Mouse (Mus musculus) forelimb bud, embryonic 11.5 days (tissue): ENCODE measurements around the gene Rsbn1.

Source experiments
- DNase-seq: peaks from one replicate; pipeline ENCODE4 v3.0.0-alpha.2; 2012; ENCODE audit warnings: low read depth, low spot score

Gene Rsbn1

DNA sequence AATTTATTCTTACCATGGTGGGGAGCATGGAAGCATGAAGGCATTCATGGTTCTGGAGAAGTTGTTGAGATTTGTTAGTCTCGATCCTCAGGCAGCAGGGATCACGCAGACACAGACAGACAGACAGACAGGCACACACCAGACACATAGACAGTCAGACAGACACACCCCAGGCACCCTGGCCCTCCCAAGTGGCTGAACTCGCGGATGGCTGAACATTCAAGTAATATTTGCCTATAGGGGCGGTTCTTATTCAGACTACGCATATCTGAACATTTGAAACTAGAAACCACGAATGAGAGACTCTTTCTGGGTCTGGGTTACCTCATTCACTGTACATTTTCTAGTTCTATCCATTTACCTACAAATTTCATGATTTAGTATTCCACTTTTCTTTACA lies 34.7 kb downstream of the Rsbn1 start:
- no peak for DNase-seq

DNA sequence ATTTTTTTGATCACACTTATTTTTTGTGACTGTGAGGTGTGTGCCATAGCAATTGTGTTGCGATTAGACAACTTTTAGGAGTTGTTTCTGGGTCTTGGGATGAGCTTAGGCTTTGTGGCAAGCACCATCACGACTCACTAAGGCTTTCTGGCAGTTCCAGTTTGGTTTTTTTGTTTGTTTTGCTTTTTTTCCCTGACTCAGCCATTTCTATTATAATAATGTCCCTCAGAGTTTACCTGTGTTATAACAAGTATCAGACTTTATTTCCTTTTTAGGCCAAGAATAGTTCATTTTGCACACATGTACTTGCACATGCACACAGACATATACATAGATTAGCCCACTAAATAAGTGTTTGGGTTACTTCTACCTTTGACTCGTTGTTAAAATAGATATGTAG lies 46.7 kb downstream of the Rsbn1 start:
- DNase-seq = no peak

DNA sequence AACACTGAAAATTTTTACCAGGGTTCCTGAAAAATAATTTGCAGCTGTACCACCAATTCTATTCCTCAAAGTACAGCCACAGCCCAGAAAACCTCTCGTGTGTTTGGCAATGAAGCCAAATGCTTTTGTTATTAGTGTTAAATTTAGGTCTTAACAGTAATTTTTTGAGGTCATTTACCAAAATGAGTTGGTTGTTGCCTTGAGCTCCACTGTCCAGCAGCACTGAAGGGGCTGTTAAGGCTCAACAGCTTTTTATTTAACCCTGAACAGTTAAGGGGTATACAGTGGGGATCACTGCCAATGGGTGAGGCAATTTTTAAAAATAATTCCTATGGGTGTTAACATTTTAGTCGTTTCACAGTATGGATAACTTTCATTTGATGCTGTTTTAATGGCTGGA lies 53.3 kb downstream of the Rsbn1 start:
- DNase-seq = no peak

DNA sequence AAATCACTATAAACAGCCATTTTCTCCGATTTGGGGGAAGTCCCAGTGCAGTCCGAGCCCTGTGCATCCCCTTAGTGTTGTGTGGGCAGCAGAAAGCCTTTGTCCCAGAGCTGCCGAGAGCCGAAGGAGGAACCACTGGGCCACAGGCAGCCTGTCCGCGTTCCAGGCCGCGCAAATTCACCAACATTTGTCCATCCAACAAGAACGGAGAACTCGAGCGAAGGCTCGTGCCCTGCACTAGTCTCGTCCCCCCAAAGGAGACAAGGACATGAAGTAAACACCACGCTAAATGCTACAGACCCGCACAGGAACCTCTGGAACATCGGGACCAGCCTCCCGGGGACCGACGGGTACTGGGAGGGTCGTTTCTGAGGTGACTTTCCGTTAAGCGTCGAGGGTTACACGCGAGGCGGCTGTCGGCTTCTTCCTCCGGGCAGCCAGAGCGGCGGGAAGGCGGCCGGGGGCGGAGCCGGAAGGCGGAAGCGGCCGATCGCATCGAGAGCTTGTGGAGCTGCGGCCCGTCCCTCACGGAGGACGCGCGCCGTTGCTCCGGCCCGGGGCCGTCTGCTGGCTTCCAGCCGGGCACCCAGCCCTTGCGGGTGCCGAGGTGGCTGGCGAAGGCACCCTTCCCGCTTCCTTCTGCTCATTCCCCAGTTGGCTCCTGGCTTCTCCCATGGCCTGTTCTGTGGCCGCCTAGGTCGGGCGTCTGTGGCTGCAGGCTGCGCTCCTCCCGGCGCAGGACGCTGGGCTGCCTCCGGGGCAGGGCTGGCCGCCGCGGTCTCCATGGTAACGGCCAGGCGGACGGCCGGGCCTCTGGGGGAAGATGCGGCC lies 54.2 kb downstream of the Rsbn1 start, which contains the start of gene Phtf1:
Gene Phtf1, plus strand, starts transcription at position 250 of the 831 bp plus-strand sequence.
- DNase-seq = peak; percentile 79

DNA sequence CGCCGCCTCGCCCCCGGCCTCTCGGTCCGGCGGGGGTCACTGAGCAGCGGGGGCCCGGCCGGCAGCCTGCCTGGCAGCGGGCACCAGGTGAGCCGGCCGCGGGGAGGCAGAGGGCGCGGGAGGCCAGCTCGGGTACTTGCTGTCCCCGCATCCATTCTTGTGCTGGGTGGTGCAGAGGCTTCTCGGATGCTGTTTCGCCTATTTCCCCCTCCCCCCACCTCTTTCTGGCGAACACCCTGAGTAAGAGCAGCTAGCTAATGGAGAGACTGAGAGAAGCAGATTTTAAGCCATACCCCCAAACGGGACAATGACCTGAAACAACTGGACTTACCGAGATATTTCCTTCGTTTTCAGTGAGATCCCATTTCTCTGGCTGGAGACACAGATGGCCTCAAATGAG lies 54.8 kb downstream of the Rsbn1 start:
- DNase-seq = peak; percentile 59

DNA sequence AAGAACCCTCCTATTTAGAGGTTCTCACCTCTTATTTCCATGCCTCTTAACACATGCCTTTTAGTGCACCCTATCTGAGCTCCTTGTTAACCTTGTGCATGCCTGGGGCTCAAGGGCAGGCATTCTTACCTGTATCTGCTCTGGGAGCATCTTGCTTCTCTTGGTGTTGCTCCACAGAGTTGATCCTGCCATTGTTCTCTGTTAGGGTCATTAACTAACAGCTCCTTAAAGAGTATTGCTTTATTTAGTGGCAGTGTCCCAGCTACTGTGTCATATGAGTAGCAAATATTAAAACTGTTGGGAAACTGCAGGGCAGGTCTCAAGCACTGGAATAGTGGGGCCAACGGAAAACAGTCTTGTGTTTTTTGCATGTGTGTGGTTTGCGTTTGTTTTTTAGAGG lies 57.2 kb downstream of the Rsbn1 start:
- DNase-seq = no peak

DNA sequence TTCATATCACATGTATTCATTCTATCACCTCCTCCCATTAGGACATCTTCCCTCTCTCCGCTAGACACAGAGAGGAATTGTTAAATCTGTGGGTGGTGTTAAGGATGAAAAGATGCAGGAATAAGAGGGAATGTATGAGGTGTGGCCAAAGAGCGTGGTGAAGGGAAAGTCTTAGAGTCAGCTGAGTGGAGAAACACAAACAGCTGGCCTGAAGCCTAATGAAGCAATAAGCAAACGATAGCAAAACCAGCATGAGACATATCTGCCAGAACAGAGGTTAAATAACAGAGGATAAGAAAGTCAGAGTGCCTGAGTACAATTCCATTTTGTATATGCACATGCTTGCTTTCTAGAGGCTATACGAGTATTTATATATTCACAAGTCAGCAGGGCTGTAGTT lies 70.6 kb downstream of the Rsbn1 start:
- DNase-seq = no peak

DNA sequence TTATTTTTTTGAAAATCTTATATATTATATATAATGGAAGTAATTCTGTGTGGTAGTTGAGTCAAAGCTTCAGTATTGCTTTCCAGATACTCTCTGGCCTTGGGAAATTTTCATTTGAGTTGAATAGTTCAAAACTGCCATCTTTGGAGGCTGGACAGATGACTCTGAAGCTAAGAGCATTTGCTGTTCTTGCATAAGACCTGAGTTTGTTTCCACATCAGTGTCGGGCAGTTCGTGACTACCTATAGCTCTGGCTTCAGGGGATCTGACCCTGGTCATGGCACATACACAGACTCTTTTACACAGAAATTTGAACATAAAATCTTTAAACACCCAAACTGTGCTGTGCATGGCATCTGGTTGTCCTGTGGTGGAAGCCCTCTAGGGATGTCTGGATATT lies 71.3 kb downstream of the Rsbn1 start:
- no peak for DNase-seq

DNA sequence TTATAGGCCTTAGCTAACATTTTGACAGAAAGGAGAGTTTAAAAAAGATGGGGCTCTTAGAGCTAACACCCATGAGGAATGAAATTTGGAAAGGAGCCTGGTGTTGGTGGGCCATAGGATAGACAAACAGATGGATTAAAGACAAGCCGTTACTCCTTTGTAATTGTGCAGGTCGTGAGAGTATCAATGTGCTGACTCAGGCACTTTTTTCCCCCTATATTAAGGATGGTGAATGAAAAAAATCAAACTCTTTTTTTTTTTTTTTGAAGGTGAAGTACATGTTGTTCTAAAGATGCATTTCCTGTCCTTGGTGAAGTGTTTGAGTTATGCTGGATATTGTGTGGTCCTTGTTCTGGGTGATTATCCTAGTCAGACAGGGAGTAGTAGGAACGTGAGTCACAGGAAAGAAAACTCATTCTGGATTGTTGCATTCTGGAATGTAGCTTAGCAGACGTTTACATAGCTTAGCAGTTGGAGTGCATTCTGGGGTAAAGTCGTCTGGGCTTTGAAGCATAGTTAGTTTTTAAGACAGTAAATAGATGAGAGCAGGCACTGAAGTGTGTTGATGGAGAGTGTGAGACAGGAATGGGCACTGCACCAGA lies 74.0 kb downstream of the Rsbn1 start:
- DNase-seq = no peak

DNA sequence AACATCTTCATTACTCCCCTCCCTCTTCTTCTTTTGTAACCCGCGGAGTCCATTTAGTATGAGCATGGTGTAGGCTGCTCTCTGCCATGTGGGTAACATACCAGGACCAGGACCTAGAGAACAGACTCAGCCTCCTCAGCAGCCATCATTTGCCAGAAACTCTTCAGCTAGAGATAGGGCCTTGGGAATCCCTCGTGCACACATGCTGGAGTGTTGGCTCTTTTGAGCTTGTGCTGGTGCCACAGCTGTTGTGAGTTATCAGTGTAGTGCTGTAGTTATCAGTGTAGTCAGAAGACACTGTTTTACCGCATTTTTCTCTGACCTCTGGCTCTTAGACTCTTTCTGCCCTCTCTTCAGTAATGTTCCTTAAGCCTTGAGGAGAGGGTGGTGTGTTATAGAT lies 75.4 kb downstream of the Rsbn1 start:
- no peak for DNase-seq

DNA sequence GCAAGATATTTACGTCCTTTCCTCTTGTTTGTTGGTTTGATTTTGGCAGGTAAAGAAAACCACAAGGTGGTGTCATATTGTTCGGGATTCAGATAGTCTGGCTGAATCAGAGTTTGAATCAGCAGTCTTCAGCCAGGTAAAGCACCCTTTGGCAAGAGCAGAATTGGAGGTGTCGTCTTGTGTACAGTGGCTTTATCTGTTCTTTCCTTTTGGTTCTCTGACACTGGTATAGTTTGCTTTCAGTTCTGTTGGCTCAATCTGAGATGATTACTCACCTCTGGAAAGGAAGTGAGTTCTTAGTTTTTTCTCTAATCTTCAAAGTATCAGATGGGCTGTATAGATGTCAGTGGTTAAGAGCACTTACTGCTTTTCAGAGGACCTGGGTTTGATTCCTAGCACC lies 77.4 kb downstream of the Rsbn1 start:
- DNase-seq = no peak

DNA sequence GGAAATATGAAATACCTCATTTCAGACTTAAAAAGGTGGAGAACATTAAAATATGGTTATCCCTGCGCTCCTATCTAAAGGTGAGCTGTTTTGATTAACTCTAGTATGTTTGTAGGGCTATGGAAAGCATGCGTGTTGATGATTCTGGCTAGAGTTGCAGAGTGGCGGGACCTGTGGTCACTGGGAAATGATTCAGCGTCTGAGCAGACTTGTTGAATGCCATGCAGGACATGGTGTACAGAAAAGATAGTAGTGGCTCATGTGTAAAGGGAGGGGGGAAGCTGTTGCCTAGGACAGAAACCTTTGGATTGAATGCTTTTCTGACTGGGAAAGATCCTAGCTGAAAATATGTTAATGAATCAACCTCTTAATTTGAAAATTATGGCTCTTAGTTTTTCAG lies 84.8 kb downstream of the Rsbn1 start:
- no peak for DNase-seq

DNA sequence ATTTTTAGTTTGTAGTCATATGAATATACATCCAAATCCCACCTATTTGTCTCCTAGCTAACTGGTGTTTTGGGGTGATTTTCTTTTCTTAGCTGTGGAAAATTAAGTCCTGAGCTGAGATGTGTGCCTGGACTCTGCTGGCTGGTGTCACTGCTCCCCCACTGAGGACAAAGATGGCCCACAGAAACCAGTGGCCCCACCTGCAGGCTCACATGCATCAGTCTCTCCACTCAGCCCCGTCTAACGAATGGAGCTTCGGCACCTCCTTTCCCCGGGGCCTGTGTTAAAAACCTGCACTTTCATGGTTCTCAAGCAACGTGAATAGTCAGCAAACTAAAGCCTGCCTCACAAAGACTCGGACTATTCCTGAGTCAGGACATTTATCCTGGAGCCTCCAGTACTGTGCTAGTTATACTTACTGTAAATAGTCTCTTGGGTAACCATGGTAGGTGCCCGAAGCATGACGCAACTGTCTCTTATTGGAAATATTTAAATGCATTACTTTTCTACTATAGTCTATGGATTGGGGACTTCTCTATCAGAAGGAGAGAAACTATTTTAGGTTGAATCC lies 93.1 kb downstream of the Rsbn1 start:
- DNase-seq = no peak

DNA sequence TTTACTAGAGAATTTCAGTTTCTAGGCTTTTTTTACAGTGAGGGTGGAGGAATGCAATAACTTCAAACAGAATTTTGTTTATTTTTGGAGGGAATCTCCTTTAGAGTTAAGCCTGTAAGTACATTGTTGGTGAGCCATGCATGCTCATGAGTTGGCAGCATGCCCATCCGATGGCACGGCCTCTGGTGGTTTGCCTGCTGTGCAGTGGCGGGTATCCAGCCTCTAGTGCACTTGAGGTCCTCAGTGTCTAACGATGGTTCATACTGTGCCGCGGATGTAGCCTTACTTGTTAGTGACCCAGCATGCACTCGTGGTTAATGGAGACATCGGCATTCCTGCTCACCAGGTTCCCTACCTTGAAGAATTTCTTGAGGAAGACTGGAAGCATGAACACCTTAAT lies 93.6 kb downstream of the Rsbn1 start:
- DNase-seq = no peak

DNA sequence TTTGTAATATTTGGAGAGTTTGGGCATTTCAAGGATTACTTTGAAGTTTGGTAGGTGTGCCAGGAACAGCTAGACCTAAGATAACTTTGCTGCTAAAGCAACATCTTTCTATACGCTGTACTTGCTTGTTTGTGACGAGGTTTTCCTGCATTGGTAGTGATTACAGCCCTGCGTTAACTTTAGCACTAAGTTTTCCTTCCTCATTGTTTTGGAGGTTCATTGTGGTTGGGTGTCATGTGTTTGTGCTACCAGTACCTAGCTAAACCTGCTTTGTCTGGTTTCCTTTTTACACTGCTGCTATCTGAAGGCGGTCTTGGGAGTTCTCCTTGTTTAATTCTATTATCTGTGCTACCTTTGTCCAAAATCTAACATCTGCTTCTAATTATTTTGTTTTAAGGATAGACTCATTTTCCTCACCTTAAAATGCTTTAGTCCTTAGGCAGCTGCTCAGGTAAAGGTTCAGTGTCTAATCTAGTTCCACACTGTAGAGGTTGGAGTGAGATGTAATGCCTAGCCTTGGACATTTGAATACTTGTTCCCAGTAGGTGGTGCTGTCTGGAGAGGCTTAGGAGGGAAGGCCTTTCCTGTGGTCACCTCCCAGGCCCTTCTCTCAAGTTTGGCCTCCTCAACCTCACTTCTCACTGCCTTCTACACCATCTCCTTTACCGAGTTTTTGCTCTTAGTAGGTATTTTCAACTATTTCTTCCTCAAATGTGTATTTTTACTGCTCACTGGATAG lies 96.2 kb downstream of the Rsbn1 start:
- no peak for DNase-seq

DNA sequence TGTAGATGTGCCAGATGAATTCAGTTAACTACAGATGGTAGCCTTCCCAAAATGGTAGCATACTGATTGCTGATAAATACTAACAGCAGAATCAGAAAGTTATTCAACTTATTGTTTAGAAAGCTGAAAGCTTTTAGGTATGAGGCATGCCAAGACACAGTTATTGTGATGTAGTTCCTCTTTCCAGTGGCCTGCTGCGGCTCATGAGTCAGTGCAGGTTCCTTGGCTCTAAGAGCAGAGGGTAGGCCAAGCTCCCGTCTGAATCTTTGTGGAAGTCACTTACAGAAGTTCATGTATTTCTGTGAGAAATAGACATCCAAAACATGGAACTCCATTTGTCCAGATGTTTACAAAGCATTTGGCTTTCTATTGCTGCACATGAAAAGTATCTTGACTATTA lies 98.1 kb downstream of the Rsbn1 start:
- no peak for DNase-seq
